Mouse (Mus musculus) cerebellum, adult 2 months (tissue): Measurements from ENCODE around the gene Ivns1abp.

Experiments used
- CTCF ChIP-seq: fragments of 200-500 bp; IDR thresholded peaks from 2 replicates; pipeline ENCODE4 v1.5.1; 2011; ENCODE audit warnings: low read depth, mild to moderate bottlenecking, control low read depth, low read length, moderate library complexity, borderline replicate concordance; ENCODE audit not compliant: insufficient read depth
- POLR2A ChIP-seq: fragments of 200-500 bp; IDR thresholded peaks from 2 replicates; pipeline ENCODE4 v1.6.1; 2011; ENCODE audit warnings: low read length, control low read depth, borderline replicate concordance; ENCODE audit not compliant: insufficient read depth

DNA sequence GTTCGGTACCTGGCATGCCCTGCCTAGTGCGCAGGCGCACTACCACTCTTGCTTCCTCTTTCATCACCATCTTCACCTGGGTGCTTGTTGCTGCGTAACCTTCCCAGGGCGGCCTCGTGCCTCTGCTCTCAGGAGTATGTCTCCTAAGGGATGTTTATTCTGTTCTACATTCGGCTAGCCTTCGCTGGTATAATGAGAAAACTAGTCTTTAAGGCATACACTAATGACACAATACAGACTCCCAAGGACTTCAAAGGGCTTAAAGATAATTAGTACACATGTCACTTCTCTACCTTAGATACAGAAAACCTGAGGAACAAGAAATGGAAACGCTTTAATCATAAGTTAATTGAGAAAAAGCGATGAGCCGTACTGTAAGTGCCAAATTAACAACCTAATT is 32.9 kb upstream of the Ivns1abp start:
- TF ChIP-seq CTCF (no peak), POLR2A (no peak)
